Comparison of ENCODE assay signal across 8 mouse cellular contexts in genomic region chr6:108456231-108457062, GRCm38 (mm10).
DNase-seq lines count a peak whose midpoint lies in the region; ATAC-seq lines count a peak whose summit lies in the region.

No protein-coding gene starts in this region.

- H3K4me2 ChIP-seq in intestine, embryonic 14.5 days (ENCODE audit: low read length): peak overlapping the region; percentile 40
- H3K4me2 ChIP-seq in midbrain, embryonic 14.5 days (ENCODE audit: low read length): peak overlapping the region; percentile 54

- WGBS in intestine, embryonic 14.5 days: 14% methylated on average over 18 of the region's 18 CpGs
- WGBS in midbrain, embryonic 14.5 days: 6% methylated on average over 18 of the region's 18 CpGs

- peak overlapping the region; percentile 85 for H3K27ac ChIP-seq in intestine, embryonic 14.5 days (ENCODE audit: low read depth)
- peak overlapping the region; percentile 20; the same call in 1 of the 2 replicates for H3K27ac ChIP-seq in midbrain, embryonic 14.5 days (replicated peaks; ENCODE audit: low read depth, low read length)

- peak; percentile 45 for ATAC-seq in intestine, embryonic 14.5 days (replicated peaks; ENCODE audit: low FRiP score, low TSS enrichment, low read depth)
- peak; percentile 53 for ATAC-seq in midbrain, embryonic 14.5 days (ENCODE audit: low FRiP score, low TSS enrichment)

- peaks cover 33% of the 10 kb centered on the region for H3K4me1 ChIP-seq in intestine, embryonic 14.5 days (replicated peaks; ENCODE audit: control insufficient read depth, insufficient read depth, low read length)
- H3K4me1 ChIP-seq in midbrain, embryonic 14.5 days (ENCODE audit: control insufficient read depth, insufficient read depth, low read length): peaks cover 25% of the 10 kb centered on the region; the same call in 1 of the 2 replicates

- intact Hi-C loops in left cerebral cortex, postnatal 10 days (cut with DNase I): no loop called here

- H3K9ac ChIP-seq in intestine, embryonic 14.5 days (ENCODE audit: low read length): peak overlapping the region; percentile 38; the same call in 1 of the 2 replicates
- no peak overlapping the region; the same call in 1 of the 2 replicates for H3K9ac ChIP-seq in midbrain, embryonic 14.5 days (replicated peaks; ENCODE audit: low read length)

- H3K9me3 ChIP-seq in intestine, embryonic 14.5 days (ENCODE audit: control insufficient read depth, low read length): no peaks in the 10 kb centered on the region
- no peaks in the 10 kb centered on the region for H3K9me3 ChIP-seq in midbrain, embryonic 14.5 days (ENCODE audit: control insufficient read depth, low read length)

- no peaks in the 10 kb centered on the region for H3K27me3 ChIP-seq in intestine, embryonic 14.5 days (replicated peaks; ENCODE audit: control insufficient read depth, insufficient read depth, low read length)
- H3K27me3 ChIP-seq in midbrain, embryonic 14.5 days (ENCODE audit: control insufficient read depth, insufficient read depth, low read length): no peaks in the 10 kb centered on the region

- H3K4me3 ChIP-seq in intestine, embryonic 14.5 days (ENCODE audit: low read depth, low read length): peak overlapping the region; percentile 9; the same call in 1 of the 2 replicates
- H3K4me3 ChIP-seq in midbrain, embryonic 14.5 days (replicated peaks; ENCODE audit: low read depth, low read length): peak overlapping the region; percentile 17; the same call in 1 of the 2 replicates

- peak; percentile 55 for DNase-seq in Muller cell, postnatal 12 days (ENCODE audit: inconsistent ontology term)
- peak; percentile 38 to 45 for DNase-seq in cerebellum, postnatal 10 days
- peak; percentile 46 to 69 for DNase-seq in frontal cortex, postnatal 14 days (ENCODE audit: low spot score in 2 of 2)
- DNase-seq in intestine, embryonic 14.5 days (ENCODE audit: low spot score): peak; percentile 66
- DNase-seq in left cerebral cortex, postnatal 10 days (ENCODE audit: extremely low spot score in 1 of 2, low spot score in 2 of 2): peak; percentile 38 to 66
- DNase-seq in midbrain, embryonic 14.5 days: peak; percentile 64
- DNase-seq in natural killer cell, adult 2 months (ENCODE audit: low spot score in 2 of 2): no peak
- DNase-seq in ovary, postnatal 36 days (ENCODE audit: low spot score): no peak

- no peaks in the 10 kb centered on the region for H3K36me3 ChIP-seq in intestine, embryonic 14.5 days (ENCODE audit: control insufficient read depth, insufficient read depth, low read length)
- H3K36me3 ChIP-seq in midbrain, embryonic 14.5 days (ENCODE audit: control insufficient read depth, insufficient read depth, low read length): no peaks in the 10 kb centered on the region

Comparison
In these comparisons a context has a peak if more than half of its experiments do, and no peak if none do; other contexts are left out.
1. DNase-seq: peak in Muller cell, postnatal 12 days (single experiment), cerebellum, postnatal 10 days (2 of 2), frontal cortex, postnatal 14 days (2 of 2), intestine, embryonic 14.5 days (single experiment), left cerebral cortex, postnatal 10 days (2 of 2) and midbrain, embryonic 14.5 days (single experiment); none in natural killer cell, adult 2 months (0 of 2) and ovary, postnatal 36 days (single experiment).